Mouse (Mus musculus): Measurements from ENCODE around the gene Nek7. TPM values are rescaled to one million over a fixed set of nuclear protein-coding genes. Genes with fewer than 3 reads are reported as not detected.

Nek7 gene
- polyA plus RNA-seq, 1 experiment = 2.6 TPM

GRCm38 (mm10) chr1:138449476-138449851 lies 170.5 kb downstream of the Nek7 start:
- WGBS = 54% methylated on average over 2 of the region's 2 CpGs
- H3K4me1 ChIP-seq (ENCODE audit: control insufficient read depth, insufficient read depth, insufficient read length, low read length) = no peaks in the 10 kb centered on the region
- no peaks in the 10 kb centered on the region for H3K36me3 ChIP-seq (ENCODE audit: control insufficient read depth, insufficient read depth, low read length)
- no peaks in the 10 kb centered on the region for H3K27me3 ChIP-seq (ENCODE audit: control insufficient read depth, insufficient read depth, low read length)
- TF ChIP-seq CTCF (IDR thresholded peaks at IDR 0.05; ENCODE audit: extremely low read depth, insufficient read length, insufficient replicate concordance, low read depth, low read length) (no peak), POLR2A (IDR thresholded peaks at IDR 0.05; ENCODE audit: low read depth, low read length) (no peak)
- no peak overlapping the region for H3K27ac ChIP-seq (ENCODE audit: insufficient read depth, low read depth, low read length)
- H3K4me3 ChIP-seq (ENCODE audit: low read depth, low read length) = no peak overlapping the region

- no peaks in the 10 kb centered on the region for H3K27me3 ChIP-seq (ENCODE audit: control insufficient read depth, insufficient read depth, low read length)
- WGBS = 35% methylated on average over 15 of the region's 15 CpGs
- no peak overlapping the region for H3K27ac ChIP-seq (ENCODE audit: insufficient read depth, low read depth, low read length)
- H3K4me1 ChIP-seq (ENCODE audit: control insufficient read depth, insufficient read depth, insufficient read length, low read length) = no peaks in the 10 kb centered on the region
- no peak overlapping the region for H3K4me3 ChIP-seq (ENCODE audit: low read depth, low read length)
- H3K36me3 ChIP-seq (ENCODE audit: control insufficient read depth, insufficient read depth, low read length) = no peaks in the 10 kb centered on the region
- TF ChIP-seq POLR2A (IDR thresholded peaks at IDR 0.05; ENCODE audit: low read depth, low read length) = no peak
- TF ChIP-seq CTCF (IDR thresholded peaks at IDR 0.05; ENCODE audit: extremely low read depth, insufficient read length, insufficient replicate concordance, low read depth, low read length) = no peak
These were observed 171.1 kb downstream of the Nek7 start for GRCm38 (mm10) chr1:138448635-138449475.

- TF ChIP-seq CTCF (IDR thresholded peaks at IDR 0.05; ENCODE audit: extremely low read depth, insufficient read length, insufficient replicate concordance, low read depth, low read length) (no peak), POLR2A (IDR thresholded peaks at IDR 0.05; ENCODE audit: low read depth, low read length) (no peak)
- Histone ChIP-seq H3K4me3 (ENCODE audit: low read depth, low read length) (no peak overlapping the region), H3K4me1 (ENCODE audit: control insufficient read depth, insufficient read depth, insufficient read length, low read length) (no peaks in the 10 kb centered on the region), H3K27me3 (ENCODE audit: control insufficient read depth, insufficient read depth, low read length) (no peaks in the 10 kb centered on the region), H3K36me3 (ENCODE audit: control insufficient read depth, insufficient read depth, low read length) (no peaks in the 10 kb centered on the region), H3K27ac (ENCODE audit: insufficient read depth, low read depth, low read length) (no peak overlapping the region)
- 72% methylated on average over 1 of the region's 1 CpGs for WGBS
These were observed 173.1 kb downstream of the Nek7 start for GRCm38 (mm10) chr1:138446846-138447245.

Other genes with a start within 250 kb of the Nek7 start
- not detected in 2 replicates for gene Lhx9, start 228.4 kb upstream of the Nek7 start, polyA plus RNA-seq (2012; rRNA removed)
- 12.4 and 14.6 TPM in 2 replicates for gene 2310009B15Rik, start 236.7 kb upstream of the Nek7 start, polyA plus RNA-seq (2012; rRNA removed)

Measured in small intestine, adult 2 months (tissue).